Mouse (Mus musculus): ENCODE measurements at regions not wholly inside any gene's neighbourhood (a gene's known extent, or its start where the extent isn't known, plus 50 kb on each side); places are given as distances from the start of the nearest gene placed in this dataset.

DNA sequence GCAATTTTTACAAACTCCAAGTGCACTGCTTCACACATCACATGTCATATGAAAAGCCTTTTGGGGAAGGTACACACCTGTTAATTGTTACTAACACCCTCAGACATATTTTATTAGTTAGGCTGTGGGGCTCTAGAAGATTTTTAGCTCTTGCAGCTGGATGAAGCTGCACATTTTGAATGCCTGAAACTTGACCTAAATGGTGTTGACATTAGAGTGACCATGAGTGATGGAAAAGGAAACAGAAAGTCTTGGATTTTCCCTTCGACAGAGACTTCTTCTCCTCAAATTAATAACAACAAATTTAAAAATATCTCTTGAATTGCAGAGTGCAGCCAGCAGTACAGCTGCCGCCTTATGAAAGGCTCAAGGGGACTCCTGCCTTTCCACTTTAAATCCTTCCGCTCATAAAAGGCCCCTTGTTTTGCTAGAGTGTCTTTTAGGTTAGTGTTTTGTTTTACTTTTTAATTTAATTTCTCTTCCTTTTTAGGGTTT, 259.7 kb downstream of the Trim52 start:
- no peaks in the 10 kb centered on the region for H3K27me3 ChIP-seq (ENCODE audit: control insufficient read depth, insufficient read depth, insufficient read length)
- no peaks in the 10 kb centered on the region for H3K79me3 ChIP-seq (ENCODE audit: low read depth)
- H3K36me3 ChIP-seq (ENCODE audit: control insufficient read depth, insufficient read depth) = no peaks in the 10 kb centered on the region
- no peak overlapping the region for H3K4me3 ChIP-seq (ENCODE audit: insufficient read depth, poor library complexity, severe bottlenecking)
- TF ChIP-seq USF1 (IDR thresholded peaks at IDR 0.05; ENCODE audit: low read depth) (no peak), CEBPB (IDR thresholded peaks at IDR 0.05; ENCODE audit: low read depth) (no peak), MYOG (IDR thresholded peaks at IDR 0.05; ENCODE audit: control insufficient read depth, extremely low read depth, insufficient read length) (no peak), MAX (IDR thresholded peaks at IDR 0.05) (no peak), FOSL1 (IDR thresholded peaks at IDR 0.05; ENCODE audit: insufficient read depth, low read length, poor library complexity, severe bottlenecking) (no peak), MYOD1 (IDR thresholded peaks at IDR 0.05; ENCODE audit: control insufficient read depth, insufficient read length, low read depth) (no peak), CTCF (IDR thresholded peaks at IDR 0.05; ENCODE audit: control insufficient read depth, insufficient read depth, insufficient read length) (no peak)
- no peaks in the 10 kb centered on the region for H3K79me2 ChIP-seq (ENCODE audit: control insufficient read depth, insufficient read depth)
- no peak overlapping the region for H3ac ChIP-seq (ENCODE audit: control insufficient read depth, insufficient read length, low read depth)

DNA sequence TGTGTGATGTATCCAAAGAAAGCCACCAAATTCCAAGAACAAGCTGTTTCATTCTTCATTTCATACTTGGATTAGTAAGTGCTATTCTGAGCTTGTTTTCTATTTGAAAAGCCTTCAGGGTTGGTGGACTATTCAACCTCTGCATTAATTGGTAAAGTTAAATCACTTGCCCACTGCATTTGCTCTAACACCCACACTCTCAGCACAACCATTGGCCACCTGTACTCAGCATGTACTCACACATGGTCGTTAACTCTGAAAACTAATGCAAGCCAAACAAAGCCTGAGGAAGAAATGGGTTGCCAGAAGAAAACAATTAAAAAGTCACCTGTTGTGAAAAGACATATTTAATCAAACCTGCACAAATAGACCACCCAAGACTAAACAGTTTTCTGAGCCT, 267.5 kb downstream of the Trim52 start:
- TF ChIP-seq CTCF (IDR thresholded peaks at IDR 0.05; ENCODE audit: control insufficient read depth, insufficient read depth, insufficient read length) = no peak
- no peak for TF ChIP-seq MAX (IDR thresholded peaks at IDR 0.05)
- TF ChIP-seq FOSL1 (IDR thresholded peaks at IDR 0.05; ENCODE audit: insufficient read depth, low read length, poor library complexity, severe bottlenecking) = no peak
- no peak overlapping the region for H3ac ChIP-seq (ENCODE audit: control insufficient read depth, insufficient read length, low read depth)
- H3K79me3 ChIP-seq (ENCODE audit: low read depth) = no peaks in the 10 kb centered on the region
- no peaks in the 10 kb centered on the region for H3K79me2 ChIP-seq (ENCODE audit: control insufficient read depth, insufficient read depth)
- no peaks in the 10 kb centered on the region for H3K27me3 ChIP-seq (ENCODE audit: control insufficient read depth, insufficient read depth, insufficient read length)
- no peaks in the 10 kb centered on the region for H3K36me3 ChIP-seq (ENCODE audit: control insufficient read depth, insufficient read depth)
- no peak overlapping the region for H3K4me3 ChIP-seq (ENCODE audit: insufficient read depth, poor library complexity, severe bottlenecking)

DNA sequence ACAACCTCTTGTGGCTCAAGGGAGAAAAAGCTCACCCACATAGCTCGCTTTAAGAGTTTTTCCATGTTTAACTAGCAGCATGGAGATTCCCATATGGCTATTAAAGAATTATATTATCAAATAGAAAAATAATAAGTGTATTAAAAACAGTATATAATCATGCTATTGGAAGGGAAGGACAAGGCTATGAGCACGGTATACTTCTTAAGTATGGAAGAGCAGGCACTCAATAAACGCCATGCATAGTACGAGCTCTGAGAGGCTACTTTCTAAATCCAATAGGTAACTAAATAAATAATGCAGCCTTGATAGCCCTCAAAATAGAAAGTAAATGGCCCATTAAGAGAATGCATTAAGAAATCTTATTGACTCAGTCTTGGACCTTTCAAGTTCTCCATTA, 273.6 kb downstream of the Trim52 start:
- Histone ChIP-seq H3K27me3 (ENCODE audit: control insufficient read depth, insufficient read depth, insufficient read length) (no peaks in the 10 kb centered on the region), H3K79me3 (ENCODE audit: low read depth) (no peaks in the 10 kb centered on the region), H3K4me3 (ENCODE audit: insufficient read depth, poor library complexity, severe bottlenecking) (no peak overlapping the region), H3K79me2 (ENCODE audit: control insufficient read depth, insufficient read depth) (no peaks in the 10 kb centered on the region), H3ac (ENCODE audit: control insufficient read depth, insufficient read length, low read depth) (no peak overlapping the region), H3K36me3 (ENCODE audit: control insufficient read depth, insufficient read depth) (no peaks in the 10 kb centered on the region)
- TF ChIP-seq CTCF (IDR thresholded peaks at IDR 0.05; ENCODE audit: control insufficient read depth, insufficient read depth, insufficient read length) = no peak
- no peak for TF ChIP-seq MYOD1 (IDR thresholded peaks at IDR 0.05; ENCODE audit: control insufficient read depth, insufficient read length, low read depth)
- TF ChIP-seq FOSL1 (IDR thresholded peaks at IDR 0.05; ENCODE audit: insufficient read depth, low read length, poor library complexity, severe bottlenecking) = no peak
- no peak for TF ChIP-seq MYOG (IDR thresholded peaks at IDR 0.05; ENCODE audit: control insufficient read depth, extremely low read depth, insufficient read length)
- no peak for TF ChIP-seq CEBPB (IDR thresholded peaks at IDR 0.05; ENCODE audit: low read depth)

DNA sequence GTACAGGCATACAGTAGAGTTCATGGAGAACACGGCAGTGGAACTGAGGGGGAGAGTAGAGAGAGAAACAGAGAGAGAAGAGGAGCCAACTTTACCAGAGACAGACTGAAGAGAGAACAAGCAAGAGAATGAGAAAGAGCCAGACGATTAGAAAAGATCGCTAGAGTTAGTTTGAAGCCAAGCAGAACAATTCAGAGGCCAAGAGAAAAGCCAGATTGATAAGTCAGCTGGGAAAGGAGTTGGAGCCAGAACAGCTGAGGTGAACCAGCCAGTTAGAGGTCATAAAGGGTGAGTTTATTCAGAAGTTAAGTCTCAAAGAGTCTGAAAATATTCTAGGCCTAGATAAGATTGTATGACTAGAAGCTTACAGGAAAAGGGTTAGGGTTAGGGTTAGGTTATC, 281.7 kb downstream of the Trim52 start:
- no peak for TF ChIP-seq MYOD1 (IDR thresholded peaks at IDR 0.05; ENCODE audit: control insufficient read depth, insufficient read length, low read depth)
- no peak for TF ChIP-seq MAX (IDR thresholded peaks at IDR 0.05)
- no peak for TF ChIP-seq MYOG (IDR thresholded peaks at IDR 0.05; ENCODE audit: control insufficient read depth, extremely low read depth, insufficient read length)
- no peak for TF ChIP-seq USF1 (IDR thresholded peaks at IDR 0.05; ENCODE audit: low read depth)
- TF ChIP-seq CTCF (IDR thresholded peaks at IDR 0.05; ENCODE audit: control insufficient read depth, insufficient read depth, insufficient read length) = no peak
- TF ChIP-seq FOSL1 (IDR thresholded peaks at IDR 0.05; ENCODE audit: insufficient read depth, low read length, poor library complexity, severe bottlenecking) = no peak
- TF ChIP-seq CEBPB (IDR thresholded peaks at IDR 0.05; ENCODE audit: low read depth) = no peak
- H3ac ChIP-seq (ENCODE audit: control insufficient read depth, insufficient read length, low read depth) = no peak overlapping the region
- no peaks in the 10 kb centered on the region for H3K79me2 ChIP-seq (ENCODE audit: control insufficient read depth, insufficient read depth)
- H3K4me3 ChIP-seq (ENCODE audit: insufficient read depth, poor library complexity, severe bottlenecking) = no peak overlapping the region
- H3K27me3 ChIP-seq (ENCODE audit: control insufficient read depth, insufficient read depth, insufficient read length) = no peaks in the 10 kb centered on the region
- no peaks in the 10 kb centered on the region for H3K36me3 ChIP-seq (ENCODE audit: control insufficient read depth, insufficient read depth)
- no peaks in the 10 kb centered on the region for H3K79me3 ChIP-seq (ENCODE audit: low read depth)

- Histone ChIP-seq H3K79me2 (ENCODE audit: control insufficient read depth, insufficient read depth) (no peaks in the 10 kb centered on the region), H3K27me3 (ENCODE audit: control insufficient read depth, insufficient read depth, insufficient read length) (no peaks in the 10 kb centered on the region), H3K36me3 (ENCODE audit: control insufficient read depth, insufficient read depth) (no peaks in the 10 kb centered on the region), H3K79me3 (ENCODE audit: low read depth) (no peaks in the 10 kb centered on the region), H3K4me3 (ENCODE audit: insufficient read depth, poor library complexity, severe bottlenecking) (no peak overlapping the region), H3ac (ENCODE audit: control insufficient read depth, insufficient read length, low read depth) (no peak overlapping the region)
- no peak for TF ChIP-seq FOSL1 (IDR thresholded peaks at IDR 0.05; ENCODE audit: insufficient read depth, low read length, poor library complexity, severe bottlenecking)
- no peak for TF ChIP-seq CTCF (IDR thresholded peaks at IDR 0.05; ENCODE audit: control insufficient read depth, insufficient read depth, insufficient read length)
- TF ChIP-seq MAX (IDR thresholded peaks at IDR 0.05) = no peak
- TF ChIP-seq CEBPB (IDR thresholded peaks at IDR 0.05; ENCODE audit: low read depth) = no peak
- no peak for TF ChIP-seq USF1 (IDR thresholded peaks at IDR 0.05; ENCODE audit: low read depth)
- no peak for TF ChIP-seq MYOG (IDR thresholded peaks at IDR 0.05; ENCODE audit: control insufficient read depth, extremely low read depth, insufficient read length)
- TF ChIP-seq MYOD1 (IDR thresholded peaks at IDR 0.05; ENCODE audit: control insufficient read depth, insufficient read length, low read depth) = no peak
Observed at GRCm38 (mm10) chr14:106390546-106390945, 284.5 kb downstream of the Trim52 start.

DNA sequence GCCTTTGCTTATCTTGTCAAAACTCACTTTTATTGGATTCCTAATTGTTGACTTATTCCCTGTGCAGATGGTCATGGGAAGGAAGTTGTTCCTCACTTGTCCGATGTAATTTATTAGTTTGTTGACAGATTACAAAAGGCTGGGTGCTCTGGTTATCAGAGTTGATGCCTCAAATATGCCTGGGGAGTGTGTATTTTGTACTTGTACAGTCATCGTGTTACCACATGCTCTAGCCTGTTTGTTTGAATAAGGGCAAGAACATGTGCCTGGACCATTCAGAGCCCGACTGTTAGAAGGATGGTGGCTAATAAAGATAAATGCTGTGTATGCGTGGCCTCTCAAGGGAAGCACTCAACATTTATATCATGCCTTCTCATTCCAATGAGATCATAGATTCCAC, 288.0 kb downstream of the Trim52 start:
- Histone ChIP-seq H3K79me3 (ENCODE audit: low read depth) (no peaks in the 10 kb centered on the region), H3ac (ENCODE audit: control insufficient read depth, insufficient read length, low read depth) (no peak overlapping the region), H3K36me3 (ENCODE audit: control insufficient read depth, insufficient read depth) (no peaks in the 10 kb centered on the region), H3K79me2 (ENCODE audit: control insufficient read depth, insufficient read depth) (no peaks in the 10 kb centered on the region), H3K4me3 (ENCODE audit: insufficient read depth, poor library complexity, severe bottlenecking) (no peak overlapping the region), H3K27me3 (ENCODE audit: control insufficient read depth, insufficient read depth, insufficient read length) (no peaks in the 10 kb centered on the region)
- peak; percentile 11 for TF ChIP-seq FOSL1 (IDR thresholded peaks at IDR 0.05; ENCODE audit: insufficient read depth, low read length, poor library complexity, severe bottlenecking)
- TF ChIP-seq MYOG (IDR thresholded peaks at IDR 0.05; ENCODE audit: control insufficient read depth, extremely low read depth, insufficient read length) = no peak
- TF ChIP-seq MAX (IDR thresholded peaks at IDR 0.05) = peak; percentile 32
- TF ChIP-seq MYOD1 (IDR thresholded peaks at IDR 0.05; ENCODE audit: control insufficient read depth, insufficient read length, low read depth) = peak; percentile 37
- no peak for TF ChIP-seq CTCF (IDR thresholded peaks at IDR 0.05; ENCODE audit: control insufficient read depth, insufficient read depth, insufficient read length)
- TF ChIP-seq USF1 (IDR thresholded peaks at IDR 0.05; ENCODE audit: low read depth) = peak; percentile 26
- TF ChIP-seq CEBPB (IDR thresholded peaks at IDR 0.05; ENCODE audit: low read depth) = no peak
